Mouse (Mus musculus) spleen, adult 2 months (tissue): Measurements from ENCODE around the gene Shank3. TPM values are rescaled to one million over a fixed set of nuclear protein-coding genes. Genes with fewer than 3 reads are reported as not detected.

Experiments used
- DNase-seq, 2 experiments: peaks; one replicate each; pipeline versions ENCODE4 v3.0.0 to v3.0.0-alpha.2; 2012 to 2021; ENCODE audit warnings: low spot score in 2 of 2, low read depth in 1 of 2
- H3K27ac ChIP-seq: fragments of 200-500 bp; 2 replicates; pipeline ENCODE4 v1.5.1; 2012; ENCODE audit warnings: low read length, inconsistent platforms; ENCODE audit not compliant: insufficient read depth
- H3K27me3 ChIP-seq: fragments of 200-500 bp; 2 replicates; pipeline ENCODE4 v1.6.1; 2012; ENCODE audit warnings: mild to moderate bottlenecking, moderate library complexity, low read length, inconsistent platforms; ENCODE audit not compliant: control insufficient read depth, insufficient read depth
- H3K36me3 ChIP-seq: fragments of 200-500 bp; 2 replicates; pipeline ENCODE4 v1.6.1; 2012; ENCODE audit warnings: mild to moderate bottlenecking, low read length, inconsistent platforms; ENCODE audit not compliant: control insufficient read depth, insufficient read depth
- H3K4me1 ChIP-seq: fragments of 200-500 bp; 2 replicates; pipeline ENCODE4 v1.6.1; 2011; ENCODE audit warnings: inconsistent platforms; ENCODE audit not compliant: control insufficient read depth, insufficient read depth, insufficient read length
- H3K4me3 ChIP-seq: fragments of 200-500 bp; 2 replicates; pipeline ENCODE4 v1.5.1; 2011; ENCODE audit warnings: mild to moderate bottlenecking, inconsistent platforms; ENCODE audit not compliant: insufficient read depth, insufficient read length; ENCODE audit errors: extremely low read depth
- CTCF ChIP-seq: fragments of 200-500 bp; IDR thresholded peaks from 2 replicates; pipeline ENCODE4 v1.5.1; 2011; ENCODE audit warnings: mild to moderate bottlenecking, inconsistent platforms; ENCODE audit not compliant: insufficient read depth, insufficient read length, insufficient replicate concordance; ENCODE audit errors: extremely low read depth
- POLR2A ChIP-seq: fragments of 200-500 bp; IDR thresholded peaks from 2 replicates; pipeline ENCODE4 v1.6.1; 2011; ENCODE audit warnings: low read depth, low read length, inconsistent platforms
- WGBS: fragments of 180-500 bp; shearing (Covaris S2); methylation state at CpG from one replicate; pipeline ENCODE4 v1.1.7; 2018; 5-methylcytosine and 5-hydroxymethylcytosine counted together
- polyA plus RNA-seq: library from polyadenylated mRNA; depleted of rRNA; stranded (reverse); fragments of >200 nt; gene quantifications from 2 replicates; pipeline ENCODE4 v1.2.3, GENCODE M21; 2012; rRNA removed

Gene Shank3
- polyA plus RNA-seq: 24.6 and 26.2 TPM in 2 replicates

DNA sequence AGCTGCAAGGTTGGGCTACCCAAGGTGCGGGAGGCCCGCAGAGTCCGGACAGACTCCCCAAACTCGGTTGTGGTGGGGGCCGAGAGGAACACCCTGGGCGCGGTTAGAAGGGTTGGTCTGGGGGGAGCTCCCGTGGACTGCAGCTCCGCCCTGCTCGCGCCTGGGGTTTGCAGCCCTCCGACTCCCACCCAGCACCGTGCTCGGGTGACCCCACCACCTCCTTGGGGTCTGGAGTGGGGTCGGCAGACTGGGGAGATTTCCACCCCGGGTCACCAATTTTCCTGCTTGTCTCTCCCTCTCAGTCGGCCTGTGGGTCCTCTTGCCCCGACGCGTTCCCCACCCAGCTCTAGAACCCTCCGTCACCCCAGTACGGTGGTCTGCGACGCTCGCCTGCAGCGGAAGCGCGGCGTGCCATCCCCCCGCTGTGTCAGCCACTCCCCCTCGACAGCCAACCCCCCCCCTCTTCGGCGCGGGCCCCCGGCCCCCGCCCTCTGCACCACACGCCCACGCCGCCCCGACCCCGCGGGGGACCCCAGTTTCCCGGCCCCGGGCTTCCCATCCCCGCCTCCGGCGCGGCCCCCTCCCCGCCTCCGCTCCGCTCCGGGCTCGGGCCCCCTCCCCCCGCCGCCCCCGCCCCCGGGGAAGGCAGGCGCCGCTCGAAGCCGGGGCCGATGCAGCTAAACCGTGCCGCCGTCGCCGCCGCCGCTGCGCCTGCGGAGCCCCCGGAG lies at the start of gene Shank3:
Shank3 (plus strand) TSS at position 663 of the 728 bp plus-strand sequence.
- no peak for DNase-seq
- H3K27ac ChIP-seq: 0 out of 2 replicates have a peak within 1 kb of the TSS, but pooled peaks have one; percentile 43
- TF ChIP-seq CTCF: no peak
- peaks cover 16% of the 10 kb centered on the region for H3K27me3 ChIP-seq
- under 1% methylated on average over 44 of the region's 72 CpGs for WGBS
- H3K4me3 ChIP-seq: peak within 1 kb of the TSS; percentile 48; the same call in 1 of the 2 replicates
- no peaks in the 10 kb centered on the region for H3K36me3 ChIP-seq
- peaks cover 3% of the 10 kb centered on the region; the same call in 1 of the 2 replicates for H3K4me1 ChIP-seq

DNA sequence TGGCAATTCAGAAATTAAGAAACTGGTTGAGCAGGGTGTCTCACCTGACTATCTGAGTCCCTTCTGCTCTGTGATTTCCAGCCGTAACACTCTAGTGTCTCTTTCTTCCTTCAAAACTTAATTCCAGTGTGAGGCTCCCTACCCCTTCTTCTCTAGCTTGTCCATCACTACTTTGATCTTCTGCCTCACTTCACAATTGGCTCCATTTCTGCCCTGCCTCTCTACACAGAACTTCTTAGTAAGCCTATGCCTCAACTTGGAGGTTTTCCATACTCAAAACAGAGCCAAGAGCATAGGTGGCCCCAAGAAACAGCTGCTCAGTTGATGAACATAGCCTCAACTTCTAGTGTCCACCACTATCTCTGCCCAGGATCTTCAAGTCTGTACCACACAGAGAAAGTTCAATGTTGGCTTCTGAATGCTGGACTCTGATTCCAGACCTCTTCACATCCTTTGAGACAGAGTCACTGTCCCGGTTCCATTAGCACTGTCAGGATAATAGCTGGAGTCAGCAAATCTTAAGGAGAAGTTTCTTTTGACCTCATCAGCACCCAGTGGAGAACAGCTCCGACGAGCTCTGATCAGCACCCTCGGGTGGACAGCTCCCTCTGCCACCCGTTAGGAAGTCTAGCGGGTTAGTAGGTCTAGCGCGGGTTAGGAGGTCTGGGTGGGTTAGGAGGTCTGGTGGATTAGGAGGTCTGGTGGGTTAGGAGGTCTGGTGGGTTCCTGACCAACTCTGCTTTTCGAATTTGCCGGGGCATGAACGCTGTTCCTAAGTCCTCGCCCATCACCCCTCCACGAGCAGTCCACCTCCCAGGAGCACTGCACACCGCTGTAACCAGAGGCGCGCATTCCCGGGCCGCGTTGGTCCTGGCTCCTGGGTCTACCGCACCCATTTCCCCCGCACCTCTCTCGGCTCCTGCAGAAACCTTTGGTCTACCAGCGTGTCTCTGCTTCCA lies 46.2 kb upstream of the Shank3 start:
- Histone ChIP-seq H3K4me1 (peaks cover 7% of the 10 kb centered on the region), H3K36me3 (no peaks in the 10 kb centered on the region), H3K27me3 (peaks cover 9% of the 10 kb centered on the region), H3K4me3 (no peak overlapping the region), H3K27ac (no peak overlapping the region)
- peak in 1 of 2 experiments; percentile 30 for DNase-seq
- no peak for TF ChIP-seq POLR2A
- TF ChIP-seq CTCF: no peak
- 6% methylated on average over 24 of the region's 24 CpGs for WGBS

DNA sequence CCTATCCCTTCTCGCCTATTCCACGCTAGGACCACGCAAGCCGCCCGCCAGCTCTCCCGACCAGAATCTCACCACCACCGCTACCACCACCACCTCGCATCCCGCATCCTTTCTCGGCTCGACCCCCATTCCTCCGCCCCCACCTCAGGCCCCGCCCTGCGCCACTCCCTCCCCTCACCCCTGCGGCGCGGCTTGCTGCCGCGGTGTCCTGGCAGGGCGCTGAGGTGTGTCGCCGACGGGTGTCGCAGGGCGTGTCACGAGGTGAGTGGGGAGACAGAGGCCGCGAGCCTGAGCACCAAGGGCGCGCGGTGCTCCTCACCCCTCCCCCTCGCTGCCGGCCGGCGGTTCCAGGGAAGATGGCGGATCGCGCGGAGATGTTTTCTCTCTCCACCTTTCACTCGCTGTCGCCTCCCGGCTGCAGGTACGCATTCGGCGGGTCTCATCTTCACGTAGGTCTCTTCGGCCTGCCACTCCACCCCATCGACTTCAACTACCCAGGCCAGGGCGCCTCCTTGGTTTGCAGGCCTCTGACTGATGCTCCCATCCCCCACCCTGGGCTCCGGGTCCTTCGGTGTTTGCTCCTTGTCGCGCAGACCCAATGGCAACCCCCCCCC lies 45.5 kb upstream of the Shank3 start, which contains the start of gene Mapk8ip2:
Mapk8ip2 (plus strand) TSS at position 49 of the 614 bp plus-strand sequence.
- Histone ChIP-seq H3K36me3 (no peaks in the 10 kb centered on the region), H3K4me1 (peaks cover 11% of the 10 kb centered on the region), H3K4me3 (no peak within 1 kb of the TSS), H3K27me3 (peaks cover 9% of the 10 kb centered on the region), H3K27ac (no peak within 1 kb of the TSS)
- TF ChIP-seq CTCF (no peak), POLR2A (no peak)
- no peak for DNase-seq
- 6% methylated on average over 53 of the region's 53 CpGs for WGBS

DNA sequence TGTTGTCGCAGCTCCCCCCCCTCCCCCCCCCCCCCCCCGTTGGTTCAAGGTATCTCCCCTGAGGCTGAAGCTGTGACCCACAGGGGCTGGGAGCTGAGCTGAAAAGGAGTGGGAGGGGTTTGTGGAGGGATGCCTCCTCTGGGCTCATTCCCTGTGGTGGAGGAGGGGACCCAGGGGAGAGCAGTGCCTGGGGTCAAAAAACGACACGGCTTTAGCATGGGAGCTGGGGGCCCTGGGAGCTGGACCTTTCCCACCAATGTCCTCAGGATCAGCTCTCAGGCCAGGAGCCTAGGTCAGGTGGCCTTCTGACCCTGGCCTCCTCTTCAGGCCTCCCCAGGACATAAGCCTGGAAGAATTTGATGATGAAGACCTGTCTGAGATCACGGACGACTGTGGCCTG lies 44.6 kb upstream of the Shank3 start:
- WGBS: 42% methylated on average over 4 of the region's 6 CpGs
- H3K27me3 ChIP-seq: peaks cover 9% of the 10 kb centered on the region

DNA sequence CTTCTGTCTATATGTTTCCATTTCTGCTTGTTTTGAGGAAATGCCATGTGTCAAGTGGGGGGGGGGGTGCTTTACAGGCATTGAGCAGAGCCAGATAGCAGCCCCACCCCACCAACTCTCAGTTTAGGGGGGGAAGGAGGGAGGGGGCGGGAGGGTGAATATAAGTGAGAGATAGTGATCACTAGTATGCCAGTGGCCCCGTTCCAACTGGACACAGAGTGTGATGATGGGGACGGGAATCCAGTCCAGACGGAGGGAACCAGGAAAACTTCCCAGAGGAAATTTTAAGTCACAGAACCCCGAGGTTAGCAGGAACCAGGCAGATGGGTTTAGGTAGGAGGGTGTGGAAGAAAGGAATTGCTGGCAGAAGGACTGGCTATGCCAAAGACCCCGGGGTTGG lies 43.8 kb upstream of the Shank3 start:
- TF ChIP-seq POLR2A: no peak
- no peak for TF ChIP-seq CTCF
- 73% methylated on average over 6 of the region's 6 CpGs for WGBS
- peaks cover 9% of the 10 kb centered on the region for H3K27me3 ChIP-seq

More for the DNA sequence above, 44.6 kb upstream of the Shank3 start:
- H3K4me3 ChIP-seq: no peak overlapping the region
- TF ChIP-seq POLR2A (no peak), CTCF (no peak)
- H3K27ac ChIP-seq: no peak overlapping the region
- no peak for DNase-seq
- no peaks in the 10 kb centered on the region for H3K36me3 ChIP-seq
- H3K4me1 ChIP-seq: peaks cover 13% of the 10 kb centered on the region

DNA sequence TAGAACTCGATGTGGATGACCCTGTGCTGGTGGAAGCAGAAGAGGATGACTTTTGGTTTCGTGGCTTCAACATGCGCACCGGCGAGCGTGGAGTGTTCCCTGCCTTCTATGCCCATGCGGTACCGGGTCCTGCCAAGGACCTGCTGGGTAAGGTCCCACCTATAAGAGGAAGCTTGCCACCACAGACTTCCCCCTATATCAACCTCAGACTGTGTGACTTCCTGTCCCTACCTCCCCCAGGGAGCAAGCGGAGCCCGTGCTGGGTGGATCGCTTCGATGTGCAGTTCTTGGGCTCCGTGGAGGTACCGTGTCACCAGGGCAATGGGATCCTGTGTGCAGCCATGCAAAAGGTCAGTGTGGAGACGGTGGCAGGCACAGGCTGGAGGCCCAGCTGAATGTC lies 40.5 kb upstream of the Shank3 start:
- no peak overlapping the region for H3K27ac ChIP-seq
- 8% methylated on average over 15 of the region's 15 CpGs for WGBS
- peaks cover 8% of the 10 kb centered on the region for H3K4me1 ChIP-seq
- TF ChIP-seq POLR2A (no peak), CTCF (no peak)
- peaks cover 3% of the 10 kb centered on the region for H3K27me3 ChIP-seq
- H3K36me3 ChIP-seq: no peaks in the 10 kb centered on the region
- no peak for DNase-seq
- no peak overlapping the region; the same call in 1 of the 2 replicates for H3K4me3 ChIP-seq

More for the DNA sequence above, 43.8 kb upstream of the Shank3 start:
- Histone ChIP-seq H3K4me3 (no peak overlapping the region), H3K4me1 (peaks cover 13% of the 10 kb centered on the region), H3K36me3 (no peaks in the 10 kb centered on the region), H3K27ac (no peak overlapping the region)
- no peak for DNase-seq
